Mouse (Mus musculus): ENCODE measurements around the gene Tulp1.
"Not testable (repeated sequence)": the region's sequence is repeated elsewhere in the genome, so short reads cannot be mapped to it uniquely, and the experiment has no call there.

Tulp1 gene

GRCm38 (mm10) chr17:28365122-28365521, at the start of gene Tulp1:
Gene Tulp1 (minus strand): TSS chr17:28365222.
- DNase-seq, result no peak

GRCm38 (mm10) chr17:28411381-28411960, 46.4 kb upstream of the Tulp1 start:
- DNase-seq, result no peak

GRCm38 (mm10) chr17:28410731-28411130, 45.7 kb upstream of the Tulp1 start:
- DNase-seq, result no peak

GRCm38 (mm10) chr17:28408251-28408918, 43.4 kb upstream of the Tulp1 start:
- DNase-seq, result peak; percentile 16 to 26

- peak; percentile 86 for DNase-seq
Observed at GRCm38 (mm10) chr17:28407418-28408250, 42.6 kb upstream of the Tulp1 start.

- no peak for DNase-seq
Observed at GRCm38 (mm10) chr17:28406471-28406870, 41.4 kb upstream of the Tulp1 start.

- DNase-seq, result not testable (repeated sequence)
Observed at GRCm38 (mm10) chr17:28404745-28405144, 39.7 kb upstream of the Tulp1 start.

- no peak for DNase-seq
Observed at GRCm38 (mm10) chr17:28404301-28404700, 39.3 kb upstream of the Tulp1 start.

- no peak for DNase-seq
Observed at GRCm38 (mm10) chr17:28394994-28395393, 30.0 kb upstream of the Tulp1 start.

- no peak for DNase-seq
Observed at GRCm38 (mm10) chr17:28394051-28394765, 29.2 kb upstream of the Tulp1 start.

- no peak for DNase-seq
Observed at GRCm38 (mm10) chr17:28391568-28392432, 26.8 kb upstream of the Tulp1 start.

GRCm38 (mm10) chr17:28388534-28388933, 23.5 kb upstream of the Tulp1 start:
- DNase-seq, result no peak

GRCm38 (mm10) chr17:28386150-28386905, 21.3 kb upstream of the Tulp1 start:
- peak; percentile 87 to 88 for DNase-seq

GRCm38 (mm10) chr17:28384298-28384697, 19.3 kb upstream of the Tulp1 start:
- peak; percentile 44 to 53 for DNase-seq

GRCm38 (mm10) chr17:28380255-28380654, 15.2 kb upstream of the Tulp1 start:
- DNase-seq, result no peak

- DNase-seq, result peak; percentile 23 to 37
Observed at GRCm38 (mm10) chr17:28375592-28376061, 10.6 kb upstream of the Tulp1 start.

- no peak for DNase-seq
Observed at GRCm38 (mm10) chr17:28374494-28374893, 9.5 kb upstream of the Tulp1 start.

GRCm38 (mm10) chr17:28373821-28374220, 8.8 kb upstream of the Tulp1 start:
- peak; percentile 74 to 76 for DNase-seq

GRCm38 (mm10) chr17:28371941-28372340, 6.9 kb upstream of the Tulp1 start:
- no peak for DNase-seq

- DNase-seq, result no peak
Observed at GRCm38 (mm10) chr17:28371286-28371685, 6.3 kb upstream of the Tulp1 start.

GRCm38 (mm10) chr17:28369056-28369455, 4.0 kb upstream of the Tulp1 start:
- no peak for DNase-seq
